Mouse (Mus musculus) olfactory bulb, adult 2 months (tissue): ENCODE results near the gene Lcn5.

ENCODE experiments used
- CTCF ChIP-seq: fragments of 200-500 bp; IDR thresholded peaks from 2 replicates; pipeline ENCODE4 v1.5.1; 2012; ENCODE audit warnings: low read depth, mild to moderate bottlenecking, low read length, moderate library complexity; ENCODE audit not compliant: insufficient read depth
- POLR2A ChIP-seq: fragments of 200-500 bp; IDR thresholded peaks from 2 replicates; pipeline ENCODE4 v1.6.1; 2012; ENCODE audit warnings: mild to moderate bottlenecking, low read depth, low read length, moderate library complexity; ENCODE audit not compliant: insufficient read depth

DNA sequence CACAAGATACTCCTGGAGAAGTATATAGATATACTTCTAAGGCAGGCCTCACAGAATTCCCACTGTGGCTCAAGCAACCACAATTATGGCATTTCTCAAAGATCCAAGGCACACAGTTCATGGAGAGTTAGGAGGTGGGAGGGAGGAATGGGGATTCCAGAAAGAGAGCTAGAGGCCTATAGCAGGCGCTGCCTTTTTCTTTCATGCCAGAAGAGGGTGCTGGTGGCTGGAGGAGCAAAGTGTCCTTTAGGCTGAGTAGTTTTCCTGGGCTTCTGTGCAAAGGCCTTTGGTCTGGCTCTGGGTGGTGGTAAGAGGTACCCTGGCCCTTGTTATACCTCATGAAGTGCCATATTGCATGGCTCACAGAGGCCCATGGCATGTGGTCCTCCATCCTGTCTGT, 23.7 kb upstream of the Lcn5 start:
- TF ChIP-seq POLR2A (no peak), CTCF (no peak)
